Mouse (Mus musculus) activated CD4-positive, CD25-positive, alpha-beta regulatory T cell, adult 4 months (primary cell): Measurements from ENCODE around the gene H1f0. TPM values are rescaled to one million over a fixed set of nuclear protein-coding genes. Genes with fewer than 3 reads are reported as not detected.

Source experiments
- ATAC-seq: one replicate; pipeline ENCODE4 v1.8.0; 2017
- polyA plus RNA-seq, 2 experiments: library from polyadenylated mRNA; unstranded; fragments of 100-300 nt; shearing (Covaris generic); gene quantifications; one replicate each; pipeline ENCODE4 v1.2.1; 2017

The H1f0 gene
- polyA plus RNA-seq, 2 experiments from 2014 or later = 37.2 to 37.8 TPM

- ATAC-seq = no peak
Measured at GRCm38 (mm10) chr15:79071117-79072039, 43.1 kb downstream of the H1f0 start.

- ATAC-seq = no peak
Measured at GRCm38 (mm10) chr15:79073752-79074151, 45.5 kb downstream of the H1f0 start.

- ATAC-seq = no peak
Measured at GRCm38 (mm10) chr15:79074446-79074845, 46.2 kb downstream of the H1f0 start.

GRCm38 (mm10) chr15:79074913-79075532 is 46.8 kb downstream of the H1f0 start, which contains the start of gene Eif3l:
Eif3l (plus strand) TSS chr15:79075179.
- peak; percentile 89 for ATAC-seq

- ATAC-seq = no peak
Measured at GRCm38 (mm10) chr15:79075658-79076365, 47.6 kb downstream of the H1f0 start.

- no peak for ATAC-seq
Measured at GRCm38 (mm10) chr15:79079567-79079966, 51.3 kb downstream of the H1f0 start.

Other genes starting within 250 kb of the H1f0 start
- not detected for gene Card10, start 225.4 kb upstream of the H1f0 start, polyA plus RNA-seq
- gene Cdc42ep1, start 185.8 kb upstream of the H1f0 start, polyA plus RNA-seq = not detected
- not detected for gene Lgals2, start 172.9 kb upstream of the H1f0 start, polyA plus RNA-seq
- 10 to 100 TPM; 13.8 to 18.1 TPM for gene Gga1, start 151.3 kb upstream of the H1f0 start, polyA plus RNA-seq
- not detected for gene Gm49510, start 128.8 kb upstream of the H1f0 start, polyA plus RNA-seq
- 10 to 100 TPM; 43.8 to 75.5 TPM for gene Sh3bp1, start 128.7 kb upstream of the H1f0 start, polyA plus RNA-seq
- gene Pdxp, start 114.5 kb upstream of the H1f0 start, polyA plus RNA-seq = 1 to 10 TPM; 2.5 TPM
- 1,000 to 10,000 TPM in 1 of 2 experiments, 100 to 1,000 TPM in 1; 804 to 1,171 TPM for gene Lgals1, start 101.7 kb upstream of the H1f0 start, polyA plus RNA-seq
- 10 to 100 TPM; 44.5 to 46.9 TPM for gene Nol12, start 93.5 kb upstream of the H1f0 start, polyA plus RNA-seq
- gene Triobp, start 80.7 kb upstream of the H1f0 start, polyA plus RNA-seq = 10 to 100 TPM; 18.6 to 30.9 TPM
- gene Galr3, start 13.4 kb downstream of the H1f0 start, polyA plus RNA-seq = not detected
- 1 to 10 TPM; 7.4 to 8.1 TPM for gene Ankrd54, start 34.4 kb downstream of the H1f0 start, polyA plus RNA-seq
- 100 to 1,000 TPM; 241 to 298 TPM for gene Eif3l, start 46.7 kb downstream of the H1f0 start, polyA plus RNA-seq
- 10 to 100 TPM; 11.1 to 11.3 TPM for gene Micall1, start 80.4 kb downstream of the H1f0 start, polyA plus RNA-seq
- 100 to 1,000 TPM; 105 to 132 TPM for gene Polr2f, start 112.6 kb downstream of the H1f0 start, polyA plus RNA-seq
- 1 to 10 TPM; 7.0 to 7.3 TPM for gene 1700088E04Rik, start 112.8 kb downstream of the H1f0 start, polyA plus RNA-seq
- not detected for gene Sox10, start 136.8 kb downstream of the H1f0 start, polyA plus RNA-seq
- gene Pick1, start 200.7 kb downstream of the H1f0 start, polyA plus RNA-seq = 1 to 10 TPM; 7.2 to 9.7 TPM
- gene Gm49486, start 200.9 kb downstream of the H1f0 start, polyA plus RNA-seq = under 1 TPM; 0.16 to 0.34 TPM
- not detected for gene Slc16a8, start 226.3 kb downstream of the H1f0 start, polyA plus RNA-seq